Mouse (Mus musculus): ENCODE measurements around the gene Lrrc58.

DNA sequence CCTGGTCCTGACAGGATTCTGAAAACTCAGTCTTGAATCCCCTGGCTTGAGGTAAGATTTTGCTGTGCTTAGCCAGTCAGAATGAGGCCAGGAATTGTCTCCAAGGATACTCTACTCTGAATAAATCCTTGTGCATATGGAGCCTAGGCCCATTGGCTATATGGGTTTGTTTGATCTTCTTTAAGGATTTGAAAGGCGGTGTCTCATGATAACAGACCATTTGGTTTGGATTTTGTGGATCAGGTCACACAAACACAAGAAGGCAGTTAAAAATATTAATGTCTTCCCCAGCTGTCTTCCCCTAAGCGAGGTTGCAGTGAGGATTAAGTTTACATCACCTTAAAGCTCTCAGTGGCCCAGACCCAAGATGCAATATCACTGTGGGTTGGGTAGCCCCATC is 25.8 kb upstream of the Lrrc58 start:
- TF ChIP-seq CEBPB (IDR thresholded peaks at IDR 0.05; ENCODE audit: insufficient read depth, poor library complexity, severe bottlenecking) (no peak), POLR2A (IDR thresholded peaks at IDR 0.05; ENCODE audit: insufficient read length, low read depth) (no peak), MYOD1 (IDR thresholded peaks at IDR 0.05; ENCODE audit: control insufficient read depth in 1 of 3, insufficient read length in 2 of 3, low read depth in 2 of 3) (no peak), TCF3 (IDR thresholded peaks at IDR 0.05; ENCODE audit: insufficient read length, low read depth) (no peak), SRF (IDR thresholded peaks at IDR 0.05; ENCODE audit: control insufficient read depth, insufficient read length, low read depth) (no peak), E2F4 (IDR thresholded peaks at IDR 0.05; ENCODE audit: insufficient read depth) (no peak), USF1 (IDR thresholded peaks at IDR 0.05; ENCODE audit: low read depth) (no peak)

All from myocyte (in vitro differentiated cells).